Mouse (Mus musculus): Measurements from ENCODE around the gene Dynlt1f.
"Not testable (repeated sequence)": the region's sequence is repeated elsewhere in the genome, so short reads cannot be mapped to it uniquely, and the experiment has no call there.

The Dynlt1f gene

GRCm38 (mm10) chr17:6624926-6625558 lies 30.7 kb downstream of the Dynlt1f start:
- not testable (repeated sequence) for DNase-seq (ENCODE audit: low spot score)

DNA sequence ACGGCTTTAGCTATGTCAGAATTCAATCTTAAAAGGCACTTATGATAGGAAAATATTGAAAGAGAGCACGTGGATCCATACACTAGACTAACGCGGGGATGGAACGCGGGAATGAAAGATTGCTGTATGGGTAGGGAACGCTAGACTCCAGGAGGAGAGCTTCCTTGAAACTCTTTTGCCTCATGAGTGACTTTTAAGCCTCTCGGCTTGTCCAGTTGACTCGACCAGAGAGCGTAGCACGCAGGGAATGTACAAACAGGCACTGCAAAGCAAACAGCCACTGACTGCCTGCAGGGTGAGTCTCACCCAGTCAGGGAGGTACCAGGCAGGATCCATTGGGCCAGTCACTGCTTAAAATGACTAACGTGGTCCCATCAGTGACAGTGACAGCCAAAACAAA lies 33.7 kb downstream of the Dynlt1f start:
- DNase-seq (ENCODE audit: low spot score): not testable (repeated sequence)

DNA sequence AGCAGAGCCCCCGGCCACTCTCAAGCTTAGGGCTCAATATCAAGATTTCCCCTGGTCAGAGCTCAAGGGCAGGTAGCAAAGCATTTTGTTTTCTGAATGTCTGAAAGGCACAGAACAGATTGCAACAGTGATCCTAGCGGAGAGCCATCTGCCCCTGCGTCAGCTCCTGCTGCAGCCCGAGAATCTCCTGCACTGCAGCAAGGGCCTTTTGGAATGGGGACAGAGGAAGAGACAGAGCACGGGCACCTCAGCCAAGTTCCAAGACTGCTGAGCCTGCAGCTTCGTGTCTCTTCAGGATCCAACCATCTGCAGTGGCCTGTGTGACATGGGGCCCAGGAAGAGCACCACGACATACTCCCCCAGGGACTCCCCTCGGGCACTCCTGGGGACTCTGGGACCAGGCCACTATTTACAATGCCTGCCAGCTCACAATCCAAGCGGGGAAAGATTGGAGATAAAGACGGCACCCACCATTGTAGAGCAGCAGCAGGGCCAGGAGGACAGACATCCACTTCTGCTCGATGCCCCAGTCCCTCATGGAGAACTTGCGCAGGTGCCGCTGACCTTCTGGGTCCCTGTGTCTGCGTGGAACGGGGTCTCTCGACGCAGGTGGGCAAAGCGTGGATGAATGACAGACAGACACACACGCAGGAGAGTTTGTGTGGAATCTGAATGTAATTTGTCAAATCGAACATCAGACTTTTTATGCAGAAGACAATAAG lies 34.8 kb downstream of the Dynlt1f start:
- not testable (repeated sequence) for DNase-seq (ENCODE audit: low spot score)

DNA sequence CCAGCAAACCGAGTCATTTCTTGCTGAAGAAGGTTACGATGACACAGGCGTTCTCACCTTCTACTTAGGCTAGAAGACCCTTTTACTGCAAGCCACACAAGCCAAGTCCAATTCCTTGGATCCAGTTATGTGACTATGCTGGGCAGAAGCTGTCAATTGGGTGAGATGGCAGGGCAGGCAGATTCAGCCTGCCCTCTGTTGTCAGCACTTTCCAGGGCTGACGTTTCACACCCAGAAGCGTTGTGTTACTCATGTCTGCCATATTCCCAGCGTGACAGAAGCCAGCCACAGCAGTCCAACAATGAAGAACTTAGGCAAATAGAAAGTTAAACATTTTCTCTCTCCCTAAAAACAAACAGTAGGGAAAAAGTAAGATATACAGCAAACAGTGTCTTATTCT lies 35.7 kb downstream of the Dynlt1f start:
- not testable (repeated sequence) for DNase-seq (ENCODE audit: low spot score)

DNA sequence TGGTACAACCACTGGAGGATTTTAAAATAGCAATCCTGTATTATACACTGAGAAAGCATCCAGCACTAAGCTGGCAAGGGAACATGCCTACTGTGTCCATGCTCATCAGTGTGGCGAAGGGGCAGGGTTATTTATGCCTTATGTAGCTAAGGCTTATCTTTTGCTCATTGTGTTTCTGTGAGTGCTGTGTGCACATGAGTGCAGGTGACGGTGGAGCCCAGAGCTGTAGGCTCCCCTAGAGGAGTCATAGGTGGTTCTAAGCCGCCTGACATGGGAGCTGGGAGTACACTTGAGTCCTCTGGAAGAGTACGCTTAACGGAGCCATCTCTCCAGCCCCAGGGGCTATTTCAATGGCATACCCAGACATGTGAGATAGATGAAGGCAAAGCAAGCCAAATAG lies 36.4 kb downstream of the Dynlt1f start:
- DNase-seq (ENCODE audit: low spot score): not testable (repeated sequence)

DNA sequence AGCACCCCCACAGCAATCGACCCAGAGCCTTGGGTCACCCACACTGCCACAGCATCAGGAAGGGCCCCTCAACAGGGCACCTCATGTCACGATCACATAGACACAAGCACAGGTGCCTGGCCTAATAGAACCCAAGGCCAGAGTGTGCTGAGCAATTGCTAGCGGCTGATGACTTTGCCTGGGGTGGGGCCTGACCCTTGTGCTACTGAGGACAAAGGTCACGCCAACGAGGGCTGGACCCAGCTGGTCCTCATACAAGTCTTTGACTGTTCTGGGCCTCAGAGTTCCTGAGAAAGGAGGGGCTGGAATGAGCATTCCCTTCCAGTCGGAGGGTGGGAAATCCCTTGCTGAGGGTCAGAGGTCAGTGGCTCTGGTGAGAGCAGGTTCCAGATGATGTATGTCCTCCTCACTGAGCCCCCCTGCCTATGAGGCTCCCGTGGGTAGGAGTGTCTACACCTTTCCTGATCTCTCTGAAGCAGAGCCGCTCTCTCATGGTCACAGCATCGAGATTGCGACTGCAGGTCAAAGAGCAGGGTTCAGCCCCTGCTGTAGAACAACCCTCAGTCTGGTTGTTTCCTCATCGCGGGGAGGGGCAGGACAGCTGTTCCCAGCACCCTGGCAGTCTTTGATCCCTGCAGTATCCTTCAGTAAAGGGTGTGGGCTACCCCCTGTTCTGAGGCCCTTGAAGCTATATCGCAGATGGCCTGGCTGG lies 37.9 kb downstream of the Dynlt1f start:
- not testable (repeated sequence) for DNase-seq (ENCODE audit: low spot score)

GRCm38 (mm10) chr17:6616731-6617130 lies 39.0 kb downstream of the Dynlt1f start:
- DNase-seq (ENCODE audit: low spot score): not testable (repeated sequence)

DNA sequence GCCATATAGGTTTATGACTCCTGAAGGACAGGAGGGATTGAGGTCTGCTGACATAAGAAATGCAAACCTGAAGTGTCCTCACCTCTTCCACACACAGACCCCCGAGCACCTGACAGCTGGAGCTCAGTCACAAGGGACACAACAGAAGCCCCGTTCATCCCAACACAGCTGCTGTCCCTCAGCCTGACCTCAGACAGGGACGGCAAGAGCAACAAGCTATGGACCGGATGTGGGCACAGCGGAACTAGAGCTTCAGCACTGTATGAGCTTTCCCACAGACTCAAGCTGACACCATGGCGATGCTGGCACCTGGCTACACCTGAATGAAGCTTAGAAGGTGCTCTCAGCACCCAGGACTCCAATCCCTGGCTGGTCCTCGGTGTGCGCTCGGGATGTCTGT lies 41.4 kb downstream of the Dynlt1f start:
- peak; percentile 5 for DNase-seq (ENCODE audit: low spot score)

GRCm38 (mm10) chr17:6613524-6613923 lies 42.2 kb downstream of the Dynlt1f start:
- not testable (repeated sequence) for DNase-seq (ENCODE audit: low spot score)

DNA sequence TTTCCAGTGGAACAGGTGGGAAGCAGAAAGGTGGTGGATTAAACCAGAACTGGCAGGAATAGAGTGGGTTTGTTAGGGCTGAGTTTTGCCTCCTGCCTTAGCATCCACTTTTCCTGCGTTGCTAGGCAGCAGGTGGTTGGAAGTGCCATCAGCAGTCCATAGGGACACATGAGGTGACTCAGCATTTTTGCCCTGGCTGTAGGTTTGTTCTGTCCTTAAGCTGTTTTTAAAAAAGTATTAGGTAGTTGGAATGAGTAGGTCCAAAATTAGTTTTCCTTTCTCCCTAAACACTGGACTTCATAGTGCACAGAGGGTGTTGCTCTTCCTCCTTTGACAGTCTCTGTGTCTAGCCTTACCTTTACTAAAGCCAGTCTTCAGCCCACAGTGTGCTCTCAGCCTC lies 50.4 kb downstream of the Dynlt1f start:
- DNase-seq (ENCODE audit: low spot score): peak; percentile 65

- not testable (repeated sequence) for DNase-seq (ENCODE audit: low spot score)
These were observed 53.5 kb downstream of the Dynlt1f start for GRCm38 (mm10) chr17:6602205-6602604.

DNA sequence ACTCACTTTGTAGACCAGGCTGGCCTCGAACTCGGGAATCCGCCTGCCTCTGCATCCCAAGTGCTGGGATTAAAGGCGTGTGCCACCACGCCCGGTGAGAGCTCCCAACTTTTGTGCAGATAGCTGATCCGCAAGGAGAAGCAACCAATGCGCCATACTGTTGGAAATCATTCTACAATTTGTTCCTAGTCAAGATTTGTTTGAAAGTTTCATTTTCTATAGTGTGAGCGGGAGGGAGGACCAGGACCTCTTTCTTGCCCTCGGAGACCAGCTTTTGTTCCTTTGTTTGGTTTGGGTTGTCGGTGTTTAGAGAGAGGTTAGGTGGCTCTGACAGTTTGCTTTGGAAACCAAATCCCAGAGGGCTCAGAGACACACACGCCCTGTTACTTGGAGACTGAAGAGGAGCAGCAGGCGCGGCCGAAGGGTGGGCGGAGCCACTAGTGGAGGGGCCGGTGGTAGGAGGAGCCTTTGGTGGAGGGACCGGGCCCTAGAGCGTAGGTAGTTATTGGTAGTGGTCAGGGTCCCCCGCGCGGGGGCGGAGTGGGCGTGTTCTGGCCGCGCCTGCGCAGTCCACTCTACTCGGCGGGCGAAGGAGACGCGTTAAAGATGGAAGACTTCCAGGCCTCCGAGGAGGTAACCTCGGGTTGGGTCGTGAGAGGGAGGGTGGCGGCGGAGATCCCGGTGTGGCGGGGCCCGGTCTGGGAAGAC lies 54.3 kb downstream of the Dynlt1f start, which contains the start of gene Dynlt1c:
TSS of gene Dynlt1c (plus strand) at position 468 of the 708 bp plus-strand sequence.
- peak; percentile 98 for DNase-seq (ENCODE audit: low spot score)

DNA sequence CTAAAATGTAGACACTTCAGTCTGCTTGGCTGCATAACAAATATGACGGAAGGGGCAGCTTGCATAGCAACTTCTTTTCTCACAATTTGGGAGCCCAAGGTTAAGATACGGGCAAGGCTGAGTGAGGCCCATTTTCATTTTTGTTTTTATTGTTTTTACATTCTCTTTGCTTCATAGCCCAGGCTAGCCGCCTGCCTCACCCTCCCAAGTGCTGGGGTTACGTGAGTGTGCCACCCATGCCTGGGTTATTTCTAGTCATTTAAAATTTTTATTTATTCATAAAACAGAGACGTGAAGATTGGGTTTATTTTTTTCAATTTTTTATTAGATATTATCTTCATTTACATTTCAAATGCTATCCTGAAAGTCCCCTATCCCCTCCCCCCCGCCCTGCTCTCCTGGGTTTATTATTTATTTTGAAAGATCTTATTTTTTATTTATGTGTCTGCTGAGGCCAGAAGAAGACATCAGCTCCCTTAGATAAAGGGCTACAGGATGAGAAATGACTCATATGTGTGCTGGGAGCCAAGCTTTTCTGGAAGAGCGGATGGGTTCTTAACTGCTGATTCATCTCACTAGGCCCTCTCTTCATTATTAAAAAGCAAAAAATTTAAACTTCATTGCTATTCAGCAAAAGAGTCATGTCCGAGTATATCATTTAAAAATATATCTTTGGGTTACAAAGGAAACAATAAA lies 55.3 kb downstream of the Dynlt1f start:
- peak; percentile 33 for DNase-seq (ENCODE audit: low spot score)

DNA sequence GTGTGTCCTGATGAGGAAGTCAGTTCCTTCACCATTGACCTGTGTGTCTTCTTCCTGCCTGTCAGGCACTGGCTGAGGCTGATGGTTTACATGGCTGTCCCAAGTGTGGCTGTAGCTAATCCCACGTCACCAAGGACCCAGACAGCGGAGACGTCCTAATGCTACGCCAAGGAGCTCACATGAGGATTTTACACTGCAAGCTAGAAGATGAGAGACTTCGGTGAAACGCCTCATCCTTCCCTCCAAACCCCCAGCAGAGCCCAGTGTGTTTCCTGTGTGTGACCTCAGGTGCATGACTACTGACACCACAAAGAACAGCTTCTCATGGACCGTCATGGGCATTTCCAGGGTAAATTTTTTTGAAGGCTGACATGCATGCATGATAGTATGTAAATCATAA lies 57.3 kb downstream of the Dynlt1f start:
- DNase-seq (ENCODE audit: low spot score): peak; percentile 5
